Mouse (Mus musculus) hindbrain, embryonic 10.5 days (tissue): ENCODE results near the gene C9orf72. TPM values are rescaled to one million over a fixed set of nuclear protein-coding genes. Genes with fewer than 3 reads are reported as not detected.

ENCODE experiments used
- DNase-seq: peaks from one replicate; pipeline ENCODE4 v3.0.0-alpha.2; 2017; ENCODE audit warnings: low spot score
- H3K27ac ChIP-seq: fragments of 300-500 bp; sonication (generic); 2 replicates; pipeline ENCODE4 v1.5.1; 2016; ENCODE audit warnings: mild to moderate bottlenecking, moderate library complexity
- H3K27me3 ChIP-seq: fragments of 300-500 bp; sonication (generic); 2 replicates; pipeline ENCODE4 v1.6.1; 2016; ENCODE audit warnings: mild to moderate bottlenecking; ENCODE audit not compliant: poor library complexity, insufficient read depth, severe bottlenecking
- H3K36me3 ChIP-seq: fragments of 300-500 bp; sonication (generic); 2 replicates; pipeline ENCODE4 v1.6.1; 2016; ENCODE audit warnings: mild to moderate bottlenecking, moderate library complexity
- H3K4me1 ChIP-seq: fragments of 300-500 bp; sonication (generic); replicated peaks from 2 replicates; pipeline ENCODE4 v1.6.1; 2016; ENCODE audit warnings: mild to moderate bottlenecking
- H3K4me3 ChIP-seq: fragments of 300-500 bp; sonication (generic); 2 replicates; pipeline ENCODE4 v1.5.1; 2016; ENCODE audit warnings: mild to moderate bottlenecking, moderate library complexity
- H3K9me3 ChIP-seq: fragments of 300-500 bp; sonication (generic); 2 replicates; pipeline ENCODE4 v1.6.1; 2016; ENCODE audit warnings: mild to moderate bottlenecking, moderate library complexity
- WGBS: fragments of 180-500 bp; shearing (Covaris S2); methylation state at CpG from one replicate; pipeline ENCODE4 v1.1.7; 2016; 5-methylcytosine and 5-hydroxymethylcytosine counted together
- polyA plus RNA-seq: library from polyadenylated mRNA; unstranded; fragments of >200 nt; fragmentation: Nextera tagmentation; extraction: Ambion mirVana; gene quantifications from 2 replicates; pipeline ENCODE4 v1.2.1, GENCODE M21; 2016

C9orf72 gene
- polyA plus RNA-seq, 1 experiment from 2014 or later = 19.5 TPM

- 81% methylated on average over 13 of the region's 13 CpGs for WGBS
- Histone ChIP-seq H3K4me3 (no peak overlapping the region), H3K27me3 (no peaks in the 10 kb centered on the region), H3K36me3 (no peaks in the 10 kb centered on the region), H3K9me3 (no peaks in the 10 kb centered on the region), H3K4me1 (no peaks in the 10 kb centered on the region), H3K27ac (no peak overlapping the region)
- no peak for DNase-seq
Measured at GRCm38 (mm10) chr4:35169571-35170125, 56.3 kb downstream of the C9orf72 start.

- Histone ChIP-seq H3K27ac (no peak overlapping the region), H3K4me3 (no peak overlapping the region), H3K4me1 (no peaks in the 10 kb centered on the region), H3K27me3 (no peaks in the 10 kb centered on the region), H3K36me3 (no peaks in the 10 kb centered on the region), H3K9me3 (no peaks in the 10 kb centered on the region)
- WGBS = 81% methylated on average over 5 of the region's 5 CpGs
- DNase-seq = no peak
Measured at GRCm38 (mm10) chr4:35167855-35168254, 58.1 kb downstream of the C9orf72 start.

- H3K36me3 ChIP-seq = no peaks in the 10 kb centered on the region
- no peak for DNase-seq
- no peaks in the 10 kb centered on the region for H3K9me3 ChIP-seq
- no peaks in the 10 kb centered on the region for H3K4me1 ChIP-seq
- no peak overlapping the region for H3K4me3 ChIP-seq
- no peaks in the 10 kb centered on the region for H3K27me3 ChIP-seq
- H3K27ac ChIP-seq = no peak overlapping the region
- WGBS = 86% methylated on average over 3 of the region's 3 CpGs
Measured at GRCm38 (mm10) chr4:35165947-35166346, 60.0 kb downstream of the C9orf72 start.

GRCm38 (mm10) chr4:35165275-35165674, 60.7 kb downstream of the C9orf72 start:
- no peak overlapping the region for H3K4me3 ChIP-seq
- DNase-seq = no peak
- no peaks in the 10 kb centered on the region for H3K36me3 ChIP-seq
- no peaks in the 10 kb centered on the region for H3K27me3 ChIP-seq
- H3K9me3 ChIP-seq = no peaks in the 10 kb centered on the region
- no peak overlapping the region for H3K27ac ChIP-seq
- no peaks in the 10 kb centered on the region for H3K4me1 ChIP-seq
- WGBS = 87% methylated on average over 2 of the region's 2 CpGs

GRCm38 (mm10) chr4:35157815-35158214, 68.2 kb downstream of the C9orf72 start:
- H3K27me3 ChIP-seq = peaks cover 9% of the 10 kb centered on the region; the same call in 1 of the 2 replicates
- peaks cover 44% of the 10 kb centered on the region for H3K4me1 ChIP-seq
- no peak overlapping the region for H3K27ac ChIP-seq
- no peaks in the 10 kb centered on the region for H3K9me3 ChIP-seq
- DNase-seq = peak; percentile 4
- no peak overlapping the region for H3K4me3 ChIP-seq
- H3K36me3 ChIP-seq = no peaks in the 10 kb centered on the region
- WGBS = 66% methylated on average over 11 of the region's 11 CpGs

GRCm38 (mm10) chr4:35156751-35157611, 69.0 kb downstream of the C9orf72 start, which contains the start of gene Mob3b:
Gene Mob3b, minus strand, starts transcription at chr4:35157484.
- peak; percentile 89 for DNase-seq
- Histone ChIP-seq H3K27ac (peak within 1 kb of the TSS; percentile 92), H3K4me3 (peak within 1 kb of the TSS; percentile 75), H3K9me3 (no peaks in the 10 kb centered on the region), H3K36me3 (no peaks in the 10 kb centered on the region), H3K4me1 (peaks cover 44% of the 10 kb centered on the region), H3K27me3 (peaks cover 9% of the 10 kb centered on the region; the same call in 1 of the 2 replicates)
- WGBS = under 1% methylated on average over 50 of the region's 50 CpGs

GRCm38 (mm10) chr4:35156149-35156611, 69.8 kb downstream of the C9orf72 start:
- no peaks in the 10 kb centered on the region for H3K36me3 ChIP-seq
- peak overlapping the region; percentile 75 for H3K4me3 ChIP-seq
- H3K4me1 ChIP-seq = peaks cover 44% of the 10 kb centered on the region
- H3K27ac ChIP-seq = peak overlapping the region; percentile 92
- no peaks in the 10 kb centered on the region for H3K9me3 ChIP-seq
- DNase-seq = peak; percentile 84
- under 1% methylated on average over 26 of the region's 26 CpGs for WGBS
- peaks cover 9% of the 10 kb centered on the region; the same call in 1 of the 2 replicates for H3K27me3 ChIP-seq

GRCm38 (mm10) chr4:35155132-35155922, 70.6 kb downstream of the C9orf72 start:
- Histone ChIP-seq H3K9me3 (no peaks in the 10 kb centered on the region), H3K4me3 (peak overlapping the region; percentile 75), H3K27me3 (peaks cover 9% of the 10 kb centered on the region; the same call in 1 of the 2 replicates), H3K27ac (peak overlapping the region; percentile 92), H3K36me3 (no peaks in the 10 kb centered on the region), H3K4me1 (peaks cover 44% of the 10 kb centered on the region)
- DNase-seq = peak; percentile 59
- WGBS = 24% methylated on average over 20 of the region's 20 CpGs

GRCm38 (mm10) chr4:35154051-35154450, 71.9 kb downstream of the C9orf72 start:
- 25% methylated on average over 3 of the region's 3 CpGs for WGBS
- H3K4me1 ChIP-seq = peaks cover 44% of the 10 kb centered on the region
- H3K27ac ChIP-seq = no peak overlapping the region
- H3K36me3 ChIP-seq = no peaks in the 10 kb centered on the region
- peaks cover 8% of the 10 kb centered on the region; the same call in 1 of the 2 replicates for H3K27me3 ChIP-seq
- H3K9me3 ChIP-seq = no peaks in the 10 kb centered on the region
- DNase-seq = no peak
- no peak overlapping the region for H3K4me3 ChIP-seq

- H3K27me3 ChIP-seq = no peaks in the 10 kb centered on the region
- no peaks in the 10 kb centered on the region for H3K9me3 ChIP-seq
- no peak within 1 kb of the TSS for H3K4me3 ChIP-seq
- no peaks in the 10 kb centered on the region for H3K36me3 ChIP-seq
- no peak for DNase-seq
- H3K27ac ChIP-seq = no peak within 1 kb of the TSS
- H3K4me1 ChIP-seq = peaks cover 35% of the 10 kb centered on the region
- WGBS = 91% methylated on average over 4 of the region's 4 CpGs
Measured at GRCm38 (mm10) chr4:35151756-35152155, 74.2 kb downstream of the C9orf72 start, which contains the start of gene Ifnk. Gene Ifnk, plus strand, starts transcription at chr4:35152056.

- no peak overlapping the region for H3K27ac ChIP-seq
- WGBS = 85% methylated on average over 3 of the region's 3 CpGs
- peaks cover 25% of the 10 kb centered on the region for H3K4me1 ChIP-seq
- H3K4me3 ChIP-seq = no peak overlapping the region
- no peaks in the 10 kb centered on the region for H3K27me3 ChIP-seq
- DNase-seq = no peak
- no peaks in the 10 kb centered on the region for H3K36me3 ChIP-seq
- no peaks in the 10 kb centered on the region for H3K9me3 ChIP-seq
Measured at GRCm38 (mm10) chr4:35150706-35151105, 75.3 kb downstream of the C9orf72 start.

GRCm38 (mm10) chr4:35148326-35148725, 77.6 kb downstream of the C9orf72 start:
- Histone ChIP-seq H3K9me3 (no peaks in the 10 kb centered on the region), H3K27me3 (no peaks in the 10 kb centered on the region), H3K27ac (no peak overlapping the region), H3K36me3 (no peaks in the 10 kb centered on the region), H3K4me3 (no peak overlapping the region), H3K4me1 (peaks cover 2% of the 10 kb centered on the region; the same call in 1 of the 2 replicates)
- DNase-seq = no peak
- 89% methylated on average over 4 of the region's 4 CpGs for WGBS
